Mouse (Mus musculus): ENCODE measurements around the gene Med31.
"Not testable (repeated sequence)": the region's sequence is repeated elsewhere in the genome, so short reads cannot be mapped to it uniquely, and the experiment has no call there.

Gene Med31

DNA sequence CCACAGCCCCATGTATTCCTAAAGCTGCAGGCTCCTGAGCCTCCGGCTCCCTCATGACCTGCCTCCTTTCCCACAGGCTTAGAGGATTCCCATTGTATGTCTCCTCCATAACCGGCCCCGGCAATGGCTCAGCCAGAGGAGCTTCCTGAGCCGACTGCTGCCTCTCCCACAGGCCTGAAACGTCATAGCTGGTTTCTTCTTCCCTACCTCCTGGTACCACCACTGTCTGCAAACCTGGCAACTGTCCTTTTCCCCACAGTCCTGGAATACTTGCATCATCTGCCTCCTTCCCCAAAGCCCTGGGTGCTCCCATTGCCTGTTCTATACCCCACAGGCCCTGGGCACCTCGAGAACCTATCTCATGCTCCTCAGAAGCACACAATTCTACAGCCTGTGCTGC lies 10.1 kb downstream of the Med31 start:
- in situ Hi-C loops (cut with MboI, MseI) = no loop called here

DNA sequence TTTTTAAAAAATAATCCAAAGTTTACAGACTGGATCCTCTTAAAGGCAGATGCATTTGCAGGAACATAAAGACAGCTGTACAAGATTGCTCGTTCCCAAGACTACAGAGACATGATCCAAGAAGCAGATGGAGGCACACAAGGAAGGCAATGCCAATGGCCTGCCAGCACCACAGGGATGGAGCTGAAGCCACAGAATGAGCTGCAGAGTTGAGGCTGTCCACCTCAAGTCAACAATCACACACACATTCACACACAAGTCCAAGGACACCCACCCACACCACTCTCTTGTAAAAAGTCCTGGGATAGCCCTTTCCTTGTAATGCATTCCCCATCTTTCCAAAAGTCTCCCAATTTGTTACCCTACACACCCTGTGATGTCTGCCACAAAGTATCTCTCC lies 12.0 kb downstream of the Med31 start:
- in situ Hi-C loops (cut with MboI, MseI) = no loop called here

DNA sequence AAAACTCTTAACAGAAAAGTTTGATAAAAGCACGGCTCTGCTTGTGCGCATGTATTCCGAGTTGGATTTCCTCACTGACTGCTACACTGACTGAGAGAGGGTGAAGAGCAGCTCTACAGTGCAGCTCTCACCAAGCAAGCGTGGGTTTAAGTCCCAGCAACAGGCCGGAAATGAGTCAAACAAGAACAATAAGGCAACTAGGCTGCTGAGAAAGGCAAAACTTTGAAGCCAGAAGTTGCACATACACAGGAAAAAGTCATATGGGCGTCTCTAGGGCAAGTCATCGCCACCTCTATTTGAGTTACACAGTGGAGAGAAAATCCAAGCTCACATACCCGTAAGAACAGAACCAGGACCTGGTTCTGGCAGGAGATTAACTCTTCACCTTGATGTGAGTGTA lies 18.9 kb downstream of the Med31 start:
- in situ Hi-C loops (cut with MboI, MseI) = no loop called here

DNA sequence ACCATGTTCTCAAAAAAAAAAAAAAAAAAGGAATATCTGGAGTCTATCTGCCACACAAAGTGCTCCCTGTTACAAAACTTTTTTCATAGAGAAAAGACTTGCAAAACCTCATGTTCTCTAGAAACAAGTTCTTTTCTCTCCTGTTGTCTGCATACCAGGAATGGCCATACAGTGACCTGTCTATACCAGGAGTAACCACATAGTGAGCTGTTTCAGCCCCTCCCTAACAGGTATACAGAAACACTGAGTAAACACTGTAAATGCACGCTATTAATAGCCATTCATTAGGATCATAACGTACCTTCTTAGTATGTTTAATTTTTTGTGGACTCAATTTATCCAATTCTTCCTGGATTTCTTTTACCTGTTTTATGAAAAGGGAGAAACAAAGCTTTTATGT lies 21.1 kb downstream of the Med31 start:
- in situ Hi-C loops (cut with MboI, MseI) = no loop called here

DNA sequence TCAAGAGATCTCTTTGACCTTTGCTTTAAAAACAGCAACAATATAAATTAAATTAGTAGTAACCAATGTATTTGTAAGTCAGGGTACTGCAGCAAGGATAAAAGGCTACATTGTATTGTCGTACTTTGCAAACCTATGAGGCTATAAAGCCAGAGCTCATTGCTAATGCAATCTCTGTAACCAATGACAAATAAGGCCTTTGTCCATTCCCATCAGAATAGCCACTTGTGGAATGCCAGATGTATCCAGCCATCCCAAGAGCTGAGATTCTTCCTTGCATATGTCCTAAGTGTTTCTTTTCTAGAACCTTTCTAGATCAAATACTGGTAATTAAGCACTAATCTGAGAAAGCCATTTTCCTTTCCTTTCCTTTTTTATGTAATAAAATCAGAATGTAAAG lies 24.5 kb downstream of the Med31 start:
- in situ Hi-C loops (cut with MboI, MseI) = no loop called here

DNA sequence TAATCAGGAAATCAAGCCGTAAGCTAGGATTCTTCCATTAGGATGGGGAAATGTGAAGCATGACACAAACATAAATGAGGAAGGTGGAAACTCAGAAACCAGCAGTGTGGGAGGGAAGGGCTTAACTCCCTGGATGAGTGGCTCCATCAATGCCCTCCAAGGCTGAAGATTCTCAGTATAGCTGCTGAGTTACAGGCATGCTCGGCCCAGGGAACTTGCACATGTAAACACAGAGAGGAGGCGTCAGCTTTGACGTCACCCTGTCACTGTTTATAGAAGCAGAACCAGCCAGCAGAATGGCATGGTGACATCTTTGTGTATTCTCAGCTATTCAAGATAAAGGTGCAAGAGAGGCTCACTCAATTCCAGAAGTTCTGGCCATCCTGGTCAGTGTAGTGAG lies 31.1 kb downstream of the Med31 start:
- in situ Hi-C loops (cut with MboI, MseI) = no loop called here

DNA sequence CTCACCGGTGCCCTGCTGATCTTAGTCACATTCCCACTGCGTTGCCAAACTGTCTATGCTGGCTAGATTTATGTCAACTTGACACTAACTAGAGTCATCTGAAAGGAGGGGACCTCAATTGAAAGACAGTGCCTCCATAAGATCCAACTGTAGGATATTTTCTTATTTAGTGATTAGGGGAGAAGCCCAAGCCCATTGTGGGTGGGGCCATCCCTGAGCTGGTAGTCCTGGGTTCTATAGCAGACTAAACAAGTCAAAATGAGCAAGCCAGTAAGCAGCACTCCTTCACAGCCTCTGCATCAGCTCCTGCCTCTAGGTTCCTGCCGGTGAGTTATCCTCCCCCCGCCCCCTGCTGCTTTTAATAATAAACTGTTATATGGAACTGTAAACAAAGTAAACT lies 34.3 kb downstream of the Med31 start:
- in situ Hi-C loops (cut with MboI, MseI) = no loop called here

DNA sequence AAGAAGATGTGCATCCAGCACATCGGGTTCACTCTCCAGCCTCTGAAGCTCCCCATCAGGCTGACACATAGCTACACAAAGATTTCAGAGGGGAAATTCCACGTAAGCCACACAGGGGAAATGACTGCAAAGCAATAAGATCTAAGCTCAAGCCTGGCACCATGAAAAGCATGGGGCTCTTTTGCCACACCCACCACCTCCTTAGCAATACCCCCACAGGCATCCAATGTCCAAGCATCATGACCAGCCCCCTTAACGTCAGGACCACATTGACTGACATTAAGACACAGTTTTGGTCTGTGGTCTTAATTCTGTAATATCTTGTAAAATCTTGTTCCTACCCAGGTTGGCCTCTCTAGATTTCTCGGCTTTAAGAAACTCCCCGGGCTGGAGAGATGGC lies 34.8 kb downstream of the Med31 start:
- in situ Hi-C loops (cut with MboI, MseI) = no loop called here

DNA sequence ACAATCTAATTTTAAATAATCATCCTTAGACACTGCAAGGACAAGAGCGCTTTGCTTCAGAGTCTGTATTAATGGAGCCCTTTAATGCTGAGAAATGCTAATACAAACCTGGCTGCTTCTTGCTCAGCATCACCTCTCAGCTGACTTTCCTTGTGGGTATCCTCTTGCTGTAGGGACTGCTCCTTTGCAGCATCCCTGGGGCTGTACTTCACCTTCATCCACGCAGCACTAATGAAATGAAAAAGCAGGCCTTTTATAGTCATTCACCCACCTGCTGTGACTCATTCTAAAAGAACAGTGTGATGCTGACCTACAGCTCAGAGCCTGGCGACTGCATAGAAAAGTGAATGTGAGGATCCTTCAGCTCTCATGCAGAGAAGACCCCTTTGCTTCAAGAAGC lies 38.8 kb downstream of the Med31 start:
- in situ Hi-C loops (cut with MboI, MseI) = no loop called here

DNA sequence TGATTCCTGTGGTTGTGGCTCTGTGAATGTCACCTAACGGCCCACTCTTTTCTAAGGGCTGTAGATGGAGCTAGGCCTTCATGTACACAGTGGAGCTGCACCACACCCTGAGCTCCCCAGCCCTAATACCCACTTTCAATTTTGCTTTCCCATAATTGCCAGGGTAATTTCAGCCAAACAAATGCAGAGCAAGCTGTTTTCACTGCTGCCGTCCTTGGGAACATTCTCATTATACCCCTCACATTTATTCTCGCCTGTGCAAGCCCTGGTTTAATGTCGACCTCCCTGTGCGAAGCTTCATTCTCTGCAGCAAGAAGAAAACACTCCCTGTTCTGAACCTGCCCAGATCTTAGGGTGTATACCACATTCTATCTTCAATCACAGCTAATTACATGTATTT lies 39.4 kb downstream of the Med31 start:
- in situ Hi-C loops (cut with MboI, MseI) = no loop called here

DNA sequence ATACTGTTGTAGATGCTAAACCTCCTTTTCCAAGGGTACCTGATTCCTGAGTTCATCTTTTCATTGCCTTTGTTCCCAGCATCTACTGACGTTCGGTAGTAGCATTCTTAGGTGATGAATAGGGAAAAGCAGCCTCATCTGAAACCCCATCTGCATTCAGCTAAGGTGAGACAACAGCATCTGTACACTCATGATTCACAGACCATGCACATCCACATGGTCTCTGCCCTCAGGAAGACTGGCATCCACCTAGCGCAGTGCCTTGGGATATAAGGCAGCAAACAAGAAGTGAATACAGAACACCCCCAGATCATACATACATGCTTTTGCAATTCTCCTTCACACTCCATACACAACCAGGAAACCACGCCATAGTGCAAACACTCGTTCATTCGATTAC lies 40.7 kb downstream of the Med31 start:
- in situ Hi-C loops (cut with MboI, MseI) = no loop called here

DNA sequence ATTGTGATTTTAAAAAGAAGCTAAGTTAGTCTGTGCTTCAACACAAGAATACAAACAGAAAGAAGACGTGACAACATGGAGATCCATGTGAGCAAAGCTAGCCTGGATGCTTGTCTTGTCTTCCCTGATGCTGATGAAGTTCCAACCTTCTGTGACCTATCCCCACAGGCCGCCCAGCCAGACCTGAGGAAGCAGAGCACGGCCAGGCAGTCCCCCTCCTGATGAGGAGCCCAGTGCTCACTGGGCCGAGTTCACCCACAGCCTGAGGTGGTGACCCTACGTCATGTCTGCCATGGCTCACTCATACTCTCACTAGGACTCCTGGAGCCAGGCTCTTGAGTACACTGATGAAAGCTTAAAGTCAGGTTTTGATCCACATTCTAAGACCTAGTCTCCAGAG lies 41.9 kb downstream of the Med31 start:
- in situ Hi-C loops (cut with MboI, MseI) = no loop called here

DNA sequence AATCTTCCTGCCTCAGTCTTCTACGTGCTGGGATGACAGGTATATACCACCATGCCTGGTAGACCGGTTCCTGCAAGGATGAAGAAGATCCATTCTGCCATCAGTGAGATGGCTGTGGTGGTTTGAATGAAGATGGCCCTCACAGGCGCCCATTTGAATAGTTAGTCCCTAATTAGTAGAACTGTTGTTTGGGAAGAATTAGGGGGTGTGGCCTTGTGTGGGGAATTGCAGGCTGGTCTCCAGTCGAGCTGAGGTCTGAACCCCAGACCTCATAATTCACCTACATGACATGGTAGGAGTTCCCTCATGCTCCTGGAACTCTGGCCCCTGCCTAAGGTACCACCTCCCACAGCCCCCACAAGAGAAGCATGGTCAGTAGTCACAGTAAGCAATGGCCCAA lies 43.5 kb downstream of the Med31 start:
- in situ Hi-C loops (cut with MboI, MseI) = not testable (repeated sequence)

DNA sequence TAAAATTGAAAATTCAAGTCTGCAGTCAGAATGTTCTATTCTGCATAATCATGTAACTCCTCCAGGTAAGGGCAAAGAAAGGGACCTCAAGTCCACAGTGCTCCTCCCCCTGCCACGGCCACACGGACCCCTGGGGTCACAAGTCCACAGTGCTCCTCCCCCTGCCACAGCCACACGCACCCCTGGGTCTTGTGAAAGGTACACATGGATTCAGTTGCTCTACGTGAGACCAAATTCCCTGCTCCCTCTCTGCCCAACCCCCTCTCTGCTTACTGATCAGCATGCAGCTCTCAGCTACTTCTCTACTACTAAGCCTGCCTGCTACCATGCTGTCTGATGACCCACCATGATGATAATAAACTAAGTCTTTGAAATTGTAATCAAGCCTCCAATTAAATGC lies 45.5 kb downstream of the Med31 start:
- in situ Hi-C loops (cut with MboI, MseI) = no loop called here

DNA sequence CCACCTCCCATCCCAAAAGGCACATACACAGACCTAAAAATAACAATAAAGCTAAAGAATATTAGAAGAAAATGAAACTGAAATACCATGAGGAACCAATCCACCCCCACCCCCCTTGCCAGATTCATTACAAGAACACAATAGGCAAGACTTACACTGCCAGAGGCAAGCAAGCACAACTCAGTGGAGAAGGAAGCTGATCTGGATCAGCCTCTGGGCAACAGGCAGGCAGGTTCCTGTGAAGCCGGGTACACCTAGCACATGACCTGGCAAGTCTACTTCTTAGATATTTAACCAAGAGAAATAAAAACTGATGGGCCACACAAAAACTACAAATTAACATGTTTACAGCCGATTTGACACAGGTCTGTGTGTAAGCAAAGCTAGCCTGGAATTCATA lies 52.2 kb downstream of the Med31 start:
- in situ Hi-C loops (cut with MboI, MseI) = no loop called here
